Mouse (Mus musculus): ENCODE measurements around the gene Cd47. TPM values are rescaled to one million over a fixed set of nuclear protein-coding genes. Genes with fewer than 3 reads are reported as not detected.

Cd47 gene
- 100 to 1,000 TPM; 296 to 343 TPM for polyA plus RNA-seq (2017; shearing (Covaris generic))

GRCm38 (mm10) chr16:49799597-49800561 lies at the start of gene Cd47:
TSS of gene Cd47 (plus strand) at chr16:49800533.
- peak; percentile 51 for ATAC-seq

- ATAC-seq: no peak
Measured at GRCm38 (mm10) chr16:49752906-49753305, 47.4 kb upstream of the Cd47 start.

GRCm38 (mm10) chr16:49753318-49753717 lies 47.0 kb upstream of the Cd47 start:
- no peak for ATAC-seq

GRCm38 (mm10) chr16:49760517-49761203 lies 39.7 kb upstream of the Cd47 start:
- ATAC-seq: no peak

GRCm38 (mm10) chr16:49761981-49762380 lies 38.4 kb upstream of the Cd47 start:
- no peak for ATAC-seq

GRCm38 (mm10) chr16:49766326-49766725 lies 34.0 kb upstream of the Cd47 start:
- ATAC-seq: peak; percentile 98

GRCm38 (mm10) chr16:49768491-49769031 lies 31.8 kb upstream of the Cd47 start:
- no peak for ATAC-seq

GRCm38 (mm10) chr16:49769831-49770261 lies 30.5 kb upstream of the Cd47 start:
- ATAC-seq: no peak

GRCm38 (mm10) chr16:49770320-49771189 lies 29.8 kb upstream of the Cd47 start:
- no peak for ATAC-seq

GRCm38 (mm10) chr16:49771609-49772396 lies 28.5 kb upstream of the Cd47 start:
- no peak for ATAC-seq

- no peak for ATAC-seq
Measured at GRCm38 (mm10) chr16:49772576-49772975, 27.8 kb upstream of the Cd47 start.

GRCm38 (mm10) chr16:49773068-49773467 lies 27.3 kb upstream of the Cd47 start:
- no peak for ATAC-seq

GRCm38 (mm10) chr16:49774059-49775001 lies 26.0 kb upstream of the Cd47 start:
- ATAC-seq: peak; percentile 77

- peak; percentile 45 for ATAC-seq
Measured at GRCm38 (mm10) chr16:49775002-49775966, 25.0 kb upstream of the Cd47 start.

- ATAC-seq: no peak
Measured at GRCm38 (mm10) chr16:49776981-49777380, 23.4 kb upstream of the Cd47 start.

- peak; percentile 91 for ATAC-seq
Measured at GRCm38 (mm10) chr16:49781556-49782156, 18.7 kb upstream of the Cd47 start.

GRCm38 (mm10) chr16:49783369-49783768 lies 17.0 kb upstream of the Cd47 start:
- ATAC-seq: no peak

- no peak for ATAC-seq
Measured at GRCm38 (mm10) chr16:49786116-49786515, 14.2 kb upstream of the Cd47 start.

- ATAC-seq: no peak
Measured at GRCm38 (mm10) chr16:49787714-49788113, 12.6 kb upstream of the Cd47 start.

Measured in activated CD4-positive, CD25-positive, alpha-beta regulatory T cell, adult 4 months (primary cell).